Mouse (Mus musculus): ENCODE measurements around the gene Slamf9. TPM values are rescaled to one million over a fixed set of nuclear protein-coding genes. Genes with fewer than 3 reads are reported as not detected.

Gene Slamf9
- total RNA-seq (2018; cell fraction: chromatin; rRNA removed) = 10 to 100 TPM in 13 of 26 experiments, 1 to 10 TPM in 9, under 1 TPM in 3, not detected in 1; 0.66 to 36.6 (median 11.8) TPM
- total RNA-seq (2018; cell fraction: cytosol; rRNA removed) = 100 to 1,000 TPM in 12 of 26 experiments, 10 to 100 TPM in 2, 1 to 10 TPM in 12; 5.5 to 152 (median 54.7) TPM
- total RNA-seq (2018; cell fraction: nucleus; rRNA removed) = 100 to 1,000 TPM in 5 of 26 experiments, 10 to 100 TPM in 10, 1 to 10 TPM in 11; 2.9 to 213 (median 40.5) TPM
- polyA plus RNA-seq (2018) = 8.4 to 43.7 TPM (median 12.1 TPM) in 3 replicates

GRCm38 (mm10) chr1:172475054-172475741 lies at the start of gene Slamf9:
TSS of gene Slamf9 (plus strand) at chr1:172475358.
- Histone ChIP-seq H3K36me3 (ENCODE audit: inconsistent target) (no peaks in the 10 kb centered on the region), H3K79me2 (ENCODE audit: inconsistent target) (peaks cover 15% of the 10 kb centered on the region; the same call in 1 of the 2 replicates), H3K4me3 (ENCODE audit: inconsistent target) (peak within 1 kb of the TSS; percentile 13; the same call in 1 of the 2 replicates), H3K27ac (peak within 1 kb of the TSS; percentile 77)
- 14% methylated on average over 7 of the region's 7 CpGs for WGBS (ENCODE audit: missing documents)

DNA sequence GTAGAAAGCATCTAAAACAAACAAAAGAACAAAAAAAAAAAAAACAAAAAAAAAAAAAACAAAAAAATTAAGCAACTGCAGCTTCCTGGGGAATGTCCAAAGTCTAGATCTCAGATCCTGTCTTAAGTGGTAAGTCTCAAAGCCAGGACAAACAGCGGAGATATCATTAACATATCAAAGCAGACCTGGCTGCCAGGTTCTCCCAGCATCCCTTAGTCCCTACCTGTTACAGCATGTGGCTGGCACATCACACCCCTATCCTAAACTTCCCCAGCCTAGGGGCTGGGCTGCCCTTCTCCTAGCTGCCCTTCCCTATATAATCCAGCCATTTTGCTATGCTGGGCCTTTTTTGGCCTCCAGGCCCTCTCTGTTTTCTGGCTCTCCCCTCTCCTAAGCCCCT lies 48.7 kb upstream of the Slamf9 start:
- Histone ChIP-seq H3K27ac (no peak overlapping the region), H3K4me3 (ENCODE audit: inconsistent target) (no peak overlapping the region), H3K79me2 (ENCODE audit: inconsistent target) (no peaks in the 10 kb centered on the region), H3K36me3 (ENCODE audit: inconsistent target) (no peaks in the 10 kb centered on the region)
- WGBS (ENCODE audit: missing documents) = 85% methylated on average over 1 of the region's 1 CpGs

DNA sequence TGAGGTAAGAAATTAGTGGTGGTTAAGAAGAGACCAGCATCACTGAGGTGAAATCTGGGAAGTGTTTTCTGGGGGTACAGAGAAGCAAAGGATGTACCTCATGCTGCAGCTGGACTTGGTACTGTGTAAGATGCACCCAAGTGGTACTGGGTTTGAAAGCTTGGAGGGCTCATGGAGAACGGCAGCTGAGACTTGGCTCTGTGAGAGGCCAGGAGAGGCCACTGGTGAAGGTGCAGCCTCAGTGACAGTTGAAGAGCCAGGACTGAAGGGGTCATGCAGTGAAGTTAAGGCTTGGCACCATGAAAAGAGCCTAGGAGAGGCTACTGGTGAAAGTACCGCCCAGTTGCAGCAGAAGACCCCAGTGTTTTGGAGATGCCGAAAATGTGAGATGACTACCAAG lies 47.3 kb upstream of the Slamf9 start:
- WGBS (ENCODE audit: missing documents) = 98% methylated on average over 3 of the region's 3 CpGs
- Histone ChIP-seq H3K27ac (no peak overlapping the region), H3K4me3 (ENCODE audit: inconsistent target) (no peak overlapping the region), H3K36me3 (ENCODE audit: inconsistent target) (no peaks in the 10 kb centered on the region), H3K79me2 (ENCODE audit: inconsistent target) (no peaks in the 10 kb centered on the region)

DNA sequence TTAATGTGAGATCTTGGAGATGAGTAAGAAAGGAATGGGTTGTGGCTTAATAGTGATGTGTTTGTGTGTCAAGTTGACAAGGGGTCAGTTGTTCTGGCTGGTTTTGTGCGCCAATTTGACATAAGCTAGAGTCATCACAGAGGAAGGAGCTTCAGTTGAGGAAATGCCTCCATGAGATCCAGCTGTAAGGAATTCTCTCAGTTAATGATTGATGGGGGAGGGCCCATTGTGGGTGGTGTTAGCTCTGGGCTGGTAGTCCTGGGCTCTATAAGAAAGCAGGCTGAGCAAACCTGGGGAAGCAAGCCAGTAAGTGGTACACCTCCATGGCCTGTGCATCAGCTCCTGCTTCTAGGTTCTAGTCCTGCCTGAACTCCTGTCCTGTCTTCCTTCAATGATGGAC lies 46.5 kb upstream of the Slamf9 start:
- 100% methylated on average over 1 of the region's 1 CpGs for WGBS (ENCODE audit: missing documents)
- Histone ChIP-seq H3K36me3 (ENCODE audit: inconsistent target) (no peaks in the 10 kb centered on the region), H3K4me3 (ENCODE audit: inconsistent target) (no peak overlapping the region), H3K27ac (no peak overlapping the region), H3K79me2 (ENCODE audit: inconsistent target) (no peaks in the 10 kb centered on the region)

DNA sequence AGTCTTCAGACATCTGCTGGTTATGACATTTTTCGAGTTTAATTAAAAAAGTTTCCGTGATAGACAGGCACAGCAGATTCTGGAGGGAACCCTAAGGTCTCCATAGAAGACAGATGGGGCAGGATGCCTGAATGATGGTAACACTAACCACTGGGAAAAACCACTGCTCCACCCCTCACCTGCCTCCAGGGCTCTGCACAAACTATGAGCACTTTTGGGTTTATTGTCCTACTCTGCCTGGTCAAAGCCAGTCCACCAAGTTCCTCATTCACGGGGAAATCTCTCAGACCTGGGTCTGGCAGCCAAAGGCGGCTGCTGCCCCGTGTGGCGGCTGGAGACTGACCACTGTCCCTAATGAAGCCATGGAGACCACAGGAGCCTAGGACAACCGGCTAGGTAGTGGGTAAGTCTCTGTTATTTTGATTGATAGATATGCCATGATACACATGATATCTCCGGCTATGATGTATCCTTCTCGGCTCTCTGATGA lies 44.4 kb upstream of the Slamf9 start:
- H3K4me3 ChIP-seq (ENCODE audit: inconsistent target) = no peak overlapping the region
- no peak overlapping the region for H3K27ac ChIP-seq
- H3K79me2 ChIP-seq (ENCODE audit: inconsistent target) = no peaks in the 10 kb centered on the region
- 62% methylated on average over 9 of the region's 9 CpGs for WGBS (ENCODE audit: missing documents)
- H3K36me3 ChIP-seq (ENCODE audit: inconsistent target) = no peaks in the 10 kb centered on the region

- Histone ChIP-seq H3K4me3 (ENCODE audit: inconsistent target) (no peak overlapping the region), H3K79me2 (ENCODE audit: inconsistent target) (no peaks in the 10 kb centered on the region), H3K27ac (no peak overlapping the region), H3K36me3 (ENCODE audit: inconsistent target) (no peaks in the 10 kb centered on the region)
- 83% methylated on average over 4 of the region's 4 CpGs for WGBS (ENCODE audit: missing documents)
These were observed 43.1 kb upstream of the Slamf9 start for GRCm38 (mm10) chr1:172431836-172432586.

DNA sequence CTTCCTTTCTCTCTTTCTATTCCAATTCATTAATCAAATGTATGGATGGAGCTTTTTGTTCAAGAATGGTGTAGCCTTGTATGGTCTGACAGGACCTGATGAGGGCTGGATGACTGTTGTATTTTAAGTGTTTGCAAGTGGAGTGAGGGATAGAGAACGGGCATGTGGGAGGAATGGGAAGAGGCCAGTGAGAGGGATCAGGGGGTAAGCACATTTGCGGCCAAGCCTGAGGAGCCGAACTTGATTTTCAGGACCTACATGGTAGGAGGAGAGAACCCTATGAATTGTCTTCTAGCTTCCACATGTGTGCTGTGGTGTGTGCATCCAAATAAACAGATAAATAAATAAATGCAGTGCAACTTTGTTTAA lies 42.6 kb upstream of the Slamf9 start:
- Histone ChIP-seq H3K27ac (no peak overlapping the region), H3K79me2 (ENCODE audit: inconsistent target) (no peaks in the 10 kb centered on the region), H3K36me3 (ENCODE audit: inconsistent target) (no peaks in the 10 kb centered on the region), H3K4me3 (ENCODE audit: inconsistent target) (no peak overlapping the region)
- WGBS (ENCODE audit: missing documents) = 94% methylated on average over 3 of the region's 3 CpGs

GRCm38 (mm10) chr1:172433012-172433850 lies 41.9 kb upstream of the Slamf9 start:
- no peaks in the 10 kb centered on the region for H3K36me3 ChIP-seq (ENCODE audit: inconsistent target)
- no peaks in the 10 kb centered on the region for H3K79me2 ChIP-seq (ENCODE audit: inconsistent target)
- H3K27ac ChIP-seq = no peak overlapping the region
- 94% methylated on average over 20 of the region's 20 CpGs for WGBS (ENCODE audit: missing documents)
- H3K4me3 ChIP-seq (ENCODE audit: inconsistent target) = no peak overlapping the region

- no peaks in the 10 kb centered on the region for H3K79me2 ChIP-seq (ENCODE audit: inconsistent target)
- H3K4me3 ChIP-seq (ENCODE audit: inconsistent target) = no peak overlapping the region
- no peak overlapping the region for H3K27ac ChIP-seq
- no peaks in the 10 kb centered on the region for H3K36me3 ChIP-seq (ENCODE audit: inconsistent target)
- WGBS (ENCODE audit: missing documents) = 79% methylated on average over 4 of the region's 4 CpGs
These were observed 41.4 kb upstream of the Slamf9 start for GRCm38 (mm10) chr1:172433851-172434165.

DNA sequence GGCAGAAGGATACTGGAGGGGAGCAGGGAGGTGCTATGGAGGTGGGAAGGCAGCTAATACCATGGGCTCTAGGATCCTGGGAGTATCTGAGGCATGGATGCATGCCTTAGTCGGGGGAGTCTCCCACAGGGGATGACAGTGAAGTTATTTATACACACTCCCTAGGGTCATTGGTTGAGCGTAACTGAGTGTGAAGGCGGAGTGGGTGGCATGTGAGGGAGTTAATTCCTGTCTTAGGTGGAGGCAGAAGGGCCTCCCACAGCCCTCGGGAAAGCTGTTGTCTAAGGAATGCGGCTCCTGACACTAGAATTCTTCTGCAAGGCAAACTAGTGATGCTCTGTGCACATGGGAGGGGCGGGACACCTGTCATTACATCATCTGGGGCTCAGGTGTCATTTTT lies 38.4 kb upstream of the Slamf9 start:
- Histone ChIP-seq H3K79me2 (ENCODE audit: inconsistent target) (no peaks in the 10 kb centered on the region), H3K36me3 (ENCODE audit: inconsistent target) (no peaks in the 10 kb centered on the region), H3K4me3 (ENCODE audit: inconsistent target) (no peak overlapping the region), H3K27ac (no peak overlapping the region)
- WGBS (ENCODE audit: missing documents) = 84% methylated on average over 6 of the region's 6 CpGs

DNA sequence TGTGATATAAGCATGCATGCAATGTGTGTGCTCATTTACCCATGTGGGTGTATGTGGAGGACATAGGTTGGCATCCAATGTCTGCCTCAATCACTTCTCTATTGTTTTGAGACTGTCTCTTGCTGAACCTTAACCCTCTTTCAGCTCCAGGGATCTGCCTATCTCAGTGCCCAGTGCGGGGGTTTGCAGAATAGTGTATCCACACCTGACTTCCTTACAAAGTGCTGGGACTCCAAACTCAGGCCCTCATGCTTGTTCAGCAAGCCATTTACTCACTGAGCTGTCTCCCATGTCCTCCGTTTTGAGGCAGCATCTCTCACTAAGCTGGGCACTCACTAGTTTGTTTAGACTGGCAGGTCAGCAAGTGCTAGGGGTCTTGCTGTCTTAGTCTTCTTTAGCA lies 36.5 kb upstream of the Slamf9 start:
- Histone ChIP-seq H3K4me3 (ENCODE audit: inconsistent target) (no peak overlapping the region), H3K79me2 (ENCODE audit: inconsistent target) (no peaks in the 10 kb centered on the region), H3K27ac (no peak overlapping the region), H3K36me3 (ENCODE audit: inconsistent target) (no peaks in the 10 kb centered on the region)
- WGBS (ENCODE audit: missing documents) = 94% methylated on average over 2 of the region's 2 CpGs

GRCm38 (mm10) chr1:172440521-172440920 lies 34.6 kb upstream of the Slamf9 start:
- no peaks in the 10 kb centered on the region for H3K36me3 ChIP-seq (ENCODE audit: inconsistent target)

GRCm38 (mm10) chr1:172441935-172442445 lies 33.2 kb upstream of the Slamf9 start:
- H3K27ac ChIP-seq = no peak overlapping the region
- WGBS (ENCODE audit: missing documents) = 92% methylated on average over 9 of the region's 9 CpGs
- no peaks in the 10 kb centered on the region for H3K79me2 ChIP-seq (ENCODE audit: inconsistent target)
- no peak overlapping the region for H3K4me3 ChIP-seq (ENCODE audit: inconsistent target)
- H3K36me3 ChIP-seq (ENCODE audit: inconsistent target) = no peaks in the 10 kb centered on the region

More at GRCm38 (mm10) chr1:172440521-172440920, 34.6 kb upstream of the Slamf9 start:
- Histone ChIP-seq H3K79me2 (ENCODE audit: inconsistent target) (no peaks in the 10 kb centered on the region), H3K4me3 (ENCODE audit: inconsistent target) (no peak overlapping the region), H3K27ac (no peak overlapping the region)
- 91% methylated on average over 3 of the region's 3 CpGs for WGBS (ENCODE audit: missing documents)

DNA sequence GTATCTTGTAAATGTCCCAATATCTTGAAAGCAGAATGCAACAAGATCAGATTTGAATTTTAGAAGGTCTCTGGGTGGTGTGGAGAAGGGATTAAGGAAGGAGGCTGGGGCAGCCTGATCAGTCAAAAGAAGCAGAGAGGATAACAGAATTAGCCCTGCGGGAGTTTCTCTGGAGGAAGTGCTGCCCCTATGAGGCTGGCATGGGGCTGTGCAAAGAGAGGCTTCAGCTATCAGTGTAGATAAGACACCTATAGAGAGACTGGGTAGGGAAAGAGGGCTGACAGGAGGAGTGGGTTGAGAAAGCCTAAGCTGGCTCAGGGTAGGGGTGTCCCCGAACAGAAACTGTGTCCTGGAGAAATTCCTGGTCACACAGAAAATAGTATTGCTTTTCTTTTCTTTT lies 24.9 kb upstream of the Slamf9 start:
- Histone ChIP-seq H3K36me3 (ENCODE audit: inconsistent target) (no peaks in the 10 kb centered on the region), H3K4me3 (ENCODE audit: inconsistent target) (no peak overlapping the region), H3K79me2 (ENCODE audit: inconsistent target) (no peaks in the 10 kb centered on the region), H3K27ac (no peak overlapping the region)
- WGBS (ENCODE audit: missing documents) = 77% methylated on average over 2 of the region's 2 CpGs

All from macrophage (primary cell).